Mouse (Mus musculus) hindbrain, embryonic 11.5 days (tissue): ENCODE results near the gene Mov10. TPM values are rescaled to one million over a fixed set of nuclear protein-coding genes. Genes with fewer than 3 reads are reported as not detected.
A peak's percentile ranks its signal among the peaks of the same experiment; 100 is the strongest.

Experiments used
- ATAC-seq: fragments of 200-750 bp; cut with Nextera tagmentation; 2 replicates; pipeline ENCODE4 v1.8.0; 2017; ENCODE audit warnings: mild to moderate bottlenecking, moderate TSS enrichment, moderate library complexity; ENCODE audit not compliant: low FRiP score
- DNase-seq: peaks from one replicate; pipeline ENCODE4 v3.0.0-alpha.2; 2015; ENCODE audit warnings: low spot score
- H3K27ac ChIP-seq: fragments of 300-500 bp; sonication (generic); 2 replicates; pipeline ENCODE4 v1.5.1; 2014; ENCODE audit warnings: mild to moderate bottlenecking, low read depth, low read length
- H3K27me3 ChIP-seq: fragments of 300-500 bp; sonication (generic); 2 replicates; pipeline ENCODE4 v1.6.1; 2014; ENCODE audit warnings: mild to moderate bottlenecking, low read length, moderate library complexity, mixed read lengths; ENCODE audit not compliant: control insufficient read depth, insufficient read depth
- H3K36me3 ChIP-seq: fragments of 300-500 bp; sonication (generic); 2 replicates; pipeline ENCODE4 v1.6.1; 2014; ENCODE audit warnings: mild to moderate bottlenecking, low read length, moderate library complexity, mixed read lengths; ENCODE audit not compliant: control insufficient read depth, insufficient read depth
- H3K4me1 ChIP-seq: fragments of 300-500 bp; sonication (generic); replicated peaks from 2 replicates; pipeline ENCODE4 v1.6.1; 2014; ENCODE audit warnings: low read length, mixed read lengths; ENCODE audit not compliant: control insufficient read depth, insufficient read depth
- H3K4me2 ChIP-seq: fragments of 300-500 bp; sonication (generic); replicated peaks from 2 replicates; pipeline ENCODE4 v1.6.1; 2014; ENCODE audit warnings: mild to moderate bottlenecking, low read depth, low read length
- H3K4me3 ChIP-seq: fragments of 300-500 bp; sonication (generic); 2 replicates; pipeline ENCODE4 v1.5.1; 2014; ENCODE audit warnings: low read depth, low read length
- H3K9ac ChIP-seq: fragments of 300-500 bp; sonication (generic); 2 replicates; pipeline ENCODE4 v1.6.1; 2014; ENCODE audit warnings: low read depth, low read length
- H3K9me3 ChIP-seq: fragments of 300-500 bp; sonication (generic); 2 replicates; pipeline ENCODE4 v1.6.1; 2016; ENCODE audit warnings: low read length; ENCODE audit not compliant: control insufficient read depth
- WGBS: fragments of 180-500 bp; shearing (Covaris S2); extraction: QIAGEN DNeasy Blood & Tissue Kit; methylation state at CpG from one replicate; pipeline ENCODE4 v1.1.7; 2014; 5-methylcytosine and 5-hydroxymethylcytosine counted together
- polyA plus RNA-seq: library from polyadenylated mRNA; unstranded; fragments of >200 nt; fragmentation: Nextera tagmentation; extraction: Ambion mirVana; gene quantifications from 2 replicates; pipeline ENCODE4 v1.2.1, GENCODE M21; 2014

The Mov10 gene
- polyA plus RNA-seq, 1 experiment from 2014 or later: 15.1 TPM

DNA sequence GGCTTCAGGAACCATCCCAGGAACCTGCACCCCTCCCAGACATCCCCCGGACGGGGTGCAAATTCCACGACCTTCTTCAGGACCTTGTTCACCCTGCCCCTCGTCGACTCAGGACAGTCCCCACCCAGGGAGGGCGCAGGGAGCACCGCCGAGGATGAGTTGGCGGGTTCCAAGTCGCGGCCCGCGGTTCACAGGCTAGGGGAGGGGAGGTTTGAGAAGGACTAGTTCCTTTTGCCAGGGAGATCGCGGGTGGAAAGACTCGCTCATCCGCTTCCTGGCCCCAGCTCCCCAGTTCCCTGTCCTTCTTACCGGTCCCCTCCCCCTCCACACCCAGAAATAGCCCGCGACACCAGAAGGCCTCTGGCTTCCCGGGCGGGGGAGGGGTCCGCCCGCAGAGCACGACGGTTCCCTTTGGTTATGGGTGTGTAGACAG is 36.9 kb downstream of the Mov10 start, which contains the start of gene Fam19a3:
Gene Fam19a3 (minus strand): TSS at position 370 of the 433 bp plus-strand sequence.
- Histone ChIP-seq H3K27me3 (peaks cover 78% of the 10 kb centered on the region), H3K4me2 (peak within 1 kb of the TSS; percentile 87), H3K9me3 (no peaks in the 10 kb centered on the region), H3K27ac (no peak within 1 kb of the TSS), H3K4me1 (peaks cover 6% of the 10 kb centered on the region), H3K9ac (peak within 1 kb of the TSS; percentile 29; the same call in 1 of the 2 replicates), H3K4me3 (peak within 1 kb of the TSS; percentile 40), H3K36me3 (no peaks in the 10 kb centered on the region)
- no peak for DNase-seq
- 1% methylated on average over 25 of the region's 26 CpGs for WGBS
- ATAC-seq: peak; percentile 8; the same call in 1 of the 2 replicates

DNA sequence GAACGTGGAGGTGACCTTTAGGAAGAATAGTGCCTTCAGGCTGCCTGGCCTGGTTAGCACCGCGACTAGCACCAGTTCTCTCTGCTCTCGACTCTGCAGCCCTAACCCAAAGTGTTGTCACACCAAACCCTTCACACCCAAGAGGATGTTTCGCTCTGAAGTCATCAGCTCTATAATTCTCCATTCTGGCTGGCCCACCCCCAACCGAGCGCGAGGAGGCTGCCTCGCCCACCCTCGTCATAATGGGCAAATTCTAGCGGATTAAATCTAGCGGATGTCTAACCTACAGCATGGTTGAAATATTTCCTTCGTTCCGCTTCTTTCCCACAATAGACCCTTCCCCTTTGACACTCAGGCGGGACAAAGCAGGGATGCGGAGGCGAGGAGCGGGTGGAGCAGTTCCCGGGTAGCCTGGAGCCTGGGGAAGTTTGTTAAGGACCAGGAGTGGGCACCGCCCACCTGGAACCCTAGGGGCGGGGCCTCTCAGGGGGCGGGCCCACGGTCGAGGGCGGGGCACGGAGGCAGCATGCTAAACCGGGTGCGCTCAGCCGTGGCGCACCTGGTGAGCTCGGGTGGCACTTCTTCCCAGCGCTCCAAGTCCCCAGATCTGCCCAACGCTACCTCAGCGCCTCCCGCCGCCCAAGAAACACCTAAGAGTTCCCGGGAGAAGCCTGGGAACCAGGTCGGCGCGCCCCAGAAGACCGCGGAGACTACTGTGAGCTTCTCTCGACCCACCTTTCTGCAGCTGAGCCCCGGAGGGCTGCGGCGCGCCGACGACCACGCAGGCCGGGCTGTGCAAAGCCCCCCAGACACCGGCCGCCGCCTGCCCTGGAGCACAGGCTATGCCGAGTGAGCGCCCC is 37.6 kb downstream of the Mov10 start, which contains the start of gene Ppm1j:
Gene Ppm1j (plus strand): TSS at position 496 of the 860 bp plus-strand sequence.
- peaks cover 6% of the 10 kb centered on the region for H3K4me1 ChIP-seq
- no peak within 1 kb of the TSS for H3K27ac ChIP-seq
- peak within 1 kb of the TSS; percentile 29; the same call in 1 of the 2 replicates for H3K9ac ChIP-seq
- ATAC-seq (peak; percentile 56), DNase-seq (peak; percentile 72)
- peak within 1 kb of the TSS; percentile 87 for H3K4me2 ChIP-seq
- peak within 1 kb of the TSS; percentile 40 for H3K4me3 ChIP-seq
- H3K36me3 ChIP-seq: no peaks in the 10 kb centered on the region
- under 1% methylated on average over 56 of the region's 56 CpGs for WGBS
- no peaks in the 10 kb centered on the region for H3K9me3 ChIP-seq
- peaks cover 84% of the 10 kb centered on the region for H3K27me3 ChIP-seq

DNA sequence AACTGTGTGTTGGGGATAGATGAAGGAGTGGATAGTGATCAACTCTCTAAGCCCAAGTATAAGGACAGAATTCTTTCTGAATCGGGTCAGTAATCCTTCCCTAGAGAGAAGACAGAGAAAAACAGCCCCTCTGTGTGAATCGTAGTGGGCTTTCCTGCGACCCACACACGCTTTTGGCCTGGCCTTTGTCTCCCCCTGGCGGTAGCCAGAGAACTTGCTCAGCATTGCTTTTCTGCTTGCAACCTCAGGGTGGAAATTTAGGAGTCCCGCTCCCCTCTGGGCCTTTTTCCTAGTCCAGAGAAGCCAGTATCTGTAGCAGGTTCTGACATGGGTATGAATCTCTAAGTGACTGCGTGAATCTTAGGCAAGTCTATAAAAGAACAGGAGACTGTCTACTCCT is 38.4 kb downstream of the Mov10 start:
- Histone ChIP-seq H3K27me3 (peaks cover 86% of the 10 kb centered on the region), H3K4me2 (no peak overlapping the region), H3K4me1 (peaks cover 6% of the 10 kb centered on the region), H3K9ac (no peak overlapping the region), H3K9me3 (no peaks in the 10 kb centered on the region), H3K36me3 (no peaks in the 10 kb centered on the region), H3K4me3 (no peak overlapping the region), H3K27ac (no peak overlapping the region)
- WGBS: 2% methylated on average over 7 of the region's 7 CpGs
- ATAC-seq: no peak
- peak; percentile 87 for DNase-seq

DNA sequence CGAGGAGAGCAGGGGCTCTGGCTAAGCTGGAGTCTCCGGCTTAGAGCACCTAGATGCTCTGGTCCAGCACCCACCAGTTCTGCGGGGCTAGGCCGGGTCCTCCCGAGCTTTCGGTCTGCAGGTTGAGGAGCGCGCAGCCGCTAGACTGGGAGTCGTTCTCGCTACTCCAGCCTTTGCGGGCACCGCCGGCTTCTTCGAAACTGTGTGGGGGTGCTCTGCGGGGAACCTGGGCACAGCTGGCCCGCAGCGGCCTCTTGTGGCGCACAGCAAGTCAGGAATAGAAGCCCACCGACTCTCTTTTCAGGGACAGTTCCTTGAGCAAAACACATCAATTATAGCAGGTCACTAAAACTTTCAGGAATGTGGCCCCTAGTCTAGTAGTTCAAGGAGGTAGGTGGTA is 41.0 kb downstream of the Mov10 start:
- Histone ChIP-seq H3K9me3 (no peaks in the 10 kb centered on the region), H3K4me1 (peaks cover 6% of the 10 kb centered on the region), H3K4me3 (peak overlapping the region; percentile 18; the same call in 1 of the 2 replicates), H3K9ac (0 out of 2 replicates have a peak overlapping the region, but pooled peaks have one; percentile 12), H3K27me3 (peaks cover 67% of the 10 kb centered on the region), H3K27ac (no peak overlapping the region), H3K4me2 (peak overlapping the region; percentile 53), H3K36me3 (no peaks in the 10 kb centered on the region)
- 1% methylated on average over 20 of the region's 20 CpGs for WGBS
- ATAC-seq (no peak; the same call in 1 of the 2 replicates), DNase-seq (peak; percentile 70)

DNA sequence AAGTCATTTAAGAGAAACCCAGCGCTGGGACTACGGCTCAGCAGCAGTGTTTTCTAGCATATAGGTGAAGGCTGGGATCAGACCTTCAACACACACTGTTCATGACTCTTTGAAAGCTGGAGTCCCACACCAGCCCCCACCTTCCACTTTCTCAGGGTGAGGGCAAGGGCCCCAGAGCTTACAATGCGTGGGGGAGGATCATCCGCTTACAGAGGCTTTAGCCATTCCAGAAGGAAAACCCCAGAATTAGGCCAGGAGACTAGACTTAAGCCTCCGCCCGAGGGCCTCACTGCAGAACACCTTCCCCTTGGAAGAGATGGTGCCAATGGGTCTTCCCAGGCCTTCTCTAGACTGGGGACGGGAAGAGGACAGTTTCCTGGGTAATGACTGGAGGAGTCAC is 45.1 kb downstream of the Mov10 start:
- Histone ChIP-seq H3K27me3 (peaks cover 29% of the 10 kb centered on the region), H3K4me3 (no peak overlapping the region), H3K9ac (no peak overlapping the region), H3K9me3 (no peaks in the 10 kb centered on the region), H3K4me2 (no peak overlapping the region), H3K4me1 (no peaks in the 10 kb centered on the region), H3K27ac (no peak overlapping the region), H3K36me3 (no peaks in the 10 kb centered on the region)
- DNase-seq (no peak), ATAC-seq (no peak)
- WGBS: 80% methylated on average over 7 of the region's 7 CpGs

DNA sequence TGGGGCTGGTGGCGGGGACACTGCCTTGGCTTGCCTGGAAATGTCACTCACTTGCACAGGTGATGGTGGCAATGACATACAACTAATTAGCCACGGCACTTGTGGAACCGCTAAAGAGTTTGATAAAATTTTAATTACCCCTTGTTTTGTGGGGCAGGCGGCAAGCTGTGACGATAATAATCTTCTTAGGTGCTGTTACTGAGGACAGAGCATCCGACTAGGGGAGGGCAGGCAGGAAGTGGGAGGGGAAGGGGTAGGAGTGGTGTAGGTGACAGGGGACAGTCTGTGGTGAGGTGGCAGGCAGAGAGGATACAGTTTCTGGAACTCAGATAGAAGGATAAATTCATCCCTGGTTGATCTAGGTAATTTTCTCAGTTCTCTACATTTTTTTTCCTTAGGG is 46.9 kb downstream of the Mov10 start:
- ATAC-seq (no peak), DNase-seq (no peak)
- H3K4me3 ChIP-seq: no peak overlapping the region
- H3K9me3 ChIP-seq: no peaks in the 10 kb centered on the region
- WGBS: 70% methylated on average over 6 of the region's 6 CpGs
- H3K27ac ChIP-seq: no peak overlapping the region
- H3K9ac ChIP-seq: no peak overlapping the region
- peaks cover 12% of the 10 kb centered on the region for H3K27me3 ChIP-seq
- no peaks in the 10 kb centered on the region for H3K4me1 ChIP-seq
- no peaks in the 10 kb centered on the region for H3K36me3 ChIP-seq
- no peak overlapping the region for H3K4me2 ChIP-seq

DNA sequence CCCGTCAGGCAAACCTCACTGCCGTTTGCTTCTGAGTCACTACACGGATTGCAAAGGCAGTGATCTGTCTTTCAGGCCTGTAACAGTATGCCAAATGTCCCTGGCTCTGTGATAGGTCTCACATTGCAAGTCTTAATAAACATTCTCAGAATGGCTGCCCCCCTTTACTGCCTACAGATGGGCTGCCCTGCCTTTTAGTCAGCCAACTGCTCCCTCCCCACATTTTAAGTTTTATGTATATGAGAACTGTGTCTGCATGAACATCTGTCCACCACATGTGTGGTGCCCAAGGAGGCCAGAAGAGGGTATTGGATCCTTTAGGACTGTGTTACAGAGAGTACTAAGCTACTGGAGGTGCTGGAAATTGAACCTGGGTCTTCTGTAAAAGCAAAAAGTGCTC is 47.4 kb downstream of the Mov10 start:
- ATAC-seq (no peak), DNase-seq (no peak)
- Histone ChIP-seq H3K27ac (no peak overlapping the region), H3K4me2 (no peak overlapping the region), H3K27me3 (peaks cover 8% of the 10 kb centered on the region), H3K4me3 (no peak overlapping the region), H3K36me3 (no peaks in the 10 kb centered on the region), H3K9me3 (no peaks in the 10 kb centered on the region), H3K4me1 (no peaks in the 10 kb centered on the region), H3K9ac (no peak overlapping the region)
- WGBS: 61% methylated on average over 3 of the region's 3 CpGs

DNA sequence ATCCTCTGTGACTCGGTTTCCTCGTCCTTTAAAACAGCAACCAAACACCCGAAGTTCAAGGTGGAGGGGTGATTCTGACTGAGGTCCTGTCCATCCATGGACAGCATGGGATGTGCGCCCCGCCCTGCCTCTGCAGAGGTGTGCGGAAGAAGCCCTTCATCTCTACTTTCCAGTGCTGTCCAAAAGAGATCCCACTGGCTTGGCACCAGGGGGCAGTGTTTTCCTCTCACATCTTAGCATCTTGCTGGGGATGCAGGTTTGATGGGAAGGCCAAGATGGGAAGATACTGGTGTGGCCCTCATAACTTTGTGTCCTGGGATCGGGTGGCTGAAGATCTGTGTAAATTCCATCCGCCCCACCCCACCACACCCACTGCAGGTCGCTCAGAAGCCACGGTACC is 48.3 kb downstream of the Mov10 start:
- 59% methylated on average over 10 of the region's 10 CpGs for WGBS
- DNase-seq (peak; percentile 49), ATAC-seq (no peak)

More for the DNA sequence above, 48.3 kb downstream of the Mov10 start:
- Histone ChIP-seq H3K4me2 (no peak overlapping the region), H3K36me3 (no peaks in the 10 kb centered on the region), H3K27me3 (peaks cover 3% of the 10 kb centered on the region; the same call in 1 of the 2 replicates), H3K4me1 (no peaks in the 10 kb centered on the region), H3K27ac (no peak overlapping the region), H3K9ac (no peak overlapping the region), H3K4me3 (no peak overlapping the region), H3K9me3 (no peaks in the 10 kb centered on the region)
